Comparison of ENCODE assay signal across 8 mouse cellular contexts in genomic region chr1:127869276-127869675, GRCm38 (mm10). TPM values are rescaled to one million over a fixed set of nuclear protein-coding genes. Genes with fewer than 3 reads are reported as not detected.
A peak's percentile ranks its signal among the peaks of the same experiment; 100 is the strongest.
DNase-seq lines count a peak whose midpoint lies in the region; ATAC-seq and TF ChIP-seq lines count a peak whose summit lies in the region.

No protein-coding gene starts in this region.

- H3K4me3 ChIP-seq in heart, embryonic 13.5 days = peak overlapping the region; percentile 69
- peak overlapping the region; percentile 93 for H3K4me3 ChIP-seq in G1E (ENCODE audit: low read depth, low read length)
- H3K4me3 ChIP-seq in forebrain, embryonic 16.5 days (replicated peaks; ENCODE audit: low read length) = peak overlapping the region; percentile 82

- H3K27me3 ChIP-seq in heart, embryonic 13.5 days (replicated peaks) = no peaks in the 10 kb centered on the region
- no peaks in the 10 kb centered on the region for H3K27me3 ChIP-seq in G1E (ENCODE audit: insufficient read depth, low read length)
- no peaks in the 10 kb centered on the region for H3K27me3 ChIP-seq in forebrain, embryonic 16.5 days (replicated peaks; ENCODE audit: control insufficient read depth, insufficient read depth, low read length)

- no peak for ATAC-seq in heart, embryonic 13.5 days (ENCODE audit: extremely low read depth, insufficient number of reproducible peaks, low FRiP score, low TSS enrichment)
- no peak for ATAC-seq in G1E (ENCODE audit: extremely low read depth, insufficient number of reproducible peaks, low FRiP score, poor library complexity, severe bottlenecking)
- no peak for ATAC-seq in forebrain, embryonic 16.5 days

- DNase-seq in heart, adult 9 months (ENCODE audit: low spot score in 2 of 2) = no peak
- DNase-seq in G1E (ENCODE audit: low spot score) = no peak
- DNase-seq in lung, postnatal 10 days = peak; percentile 16
- no peak for DNase-seq in thymus, postnatal 10 days (ENCODE audit: low spot score in 2 of 2)
- no peak for DNase-seq in layer of hippocampus, adult 11-12 months (ENCODE audit: low spot score)
- DNase-seq in urinary bladder, adult 2 months (ENCODE audit: low spot score) = no peak

- H3K36me3 ChIP-seq in heart, embryonic 13.5 days = peaks cover 32% of the 10 kb centered on the region
- H3K36me3 ChIP-seq in G1E (replicated peaks) = peaks cover 32% of the 10 kb centered on the region
- 0 out of 2 replicates have a peak, but pooled peaks cover 4% of the 10 kb centered on the region for H3K36me3 ChIP-seq in forebrain, embryonic 16.5 days (ENCODE audit: control insufficient read depth, insufficient read depth)

- H3K9me3 ChIP-seq in heart, embryonic 13.5 days = no peaks in the 10 kb centered on the region
- no peaks in the 10 kb centered on the region for H3K9me3 ChIP-seq in G1E (replicated peaks)
- no peaks in the 10 kb centered on the region for H3K9me3 ChIP-seq in forebrain, embryonic 16.5 days (ENCODE audit: control insufficient read depth, low read length)

- H3K9ac ChIP-seq in heart, embryonic 13.5 days = peak overlapping the region; percentile 85
- peak overlapping the region; percentile 83 for H3K9ac ChIP-seq in forebrain, embryonic 16.5 days (replicated peaks; ENCODE audit: low read depth, low read length)

- peaks cover 10% of the 10 kb centered on the region for H3K4me1 ChIP-seq in heart, embryonic 13.5 days
- H3K4me1 ChIP-seq in G1E (ENCODE audit: insufficient read depth, low read depth, low read length) = peaks cover 21% of the 10 kb centered on the region
- H3K4me1 ChIP-seq in forebrain, embryonic 16.5 days (replicated peaks; ENCODE audit: control insufficient read depth, insufficient read depth, low read length) = peaks cover 9% of the 10 kb centered on the region

- peak overlapping the region; percentile 68 for H3K27ac ChIP-seq in heart, embryonic 13.5 days (replicated peaks)
- no peak overlapping the region; the same call in 1 of the 2 replicates for H3K27ac ChIP-seq in forebrain, embryonic 16.5 days (ENCODE audit: low read length)

- 27% methylated on average over 8 of the region's 8 CpGs for WGBS in heart, embryonic 13.5 days
- WGBS in forebrain, embryonic 16.5 days = 29% methylated on average over 8 of the region's 8 CpGs

- peak overlapping the region; percentile 71 for H3K4me2 ChIP-seq in heart, embryonic 13.5 days
- H3K4me2 ChIP-seq in forebrain, embryonic 16.5 days (ENCODE audit: low read length) = peak overlapping the region; percentile 73

- TF ChIP-seq CTCF in G1E (IDR thresholded peaks at IDR 0.05; ENCODE audit: low read depth, low read length) = no peak

RNA-seq across cellular contexts. Expression of gene Rab3gap1, which starts 0.7 kb away (rescaled TPM):
- polyA plus RNA-seq in heart, embryonic 13.5 days (2015; fragmentation: Nextera tagmentation; extraction: Ambion mirVana) = 21.7 and 21.8 TPM in 2 replicates
- total RNA-seq in G1E (2014; fragmentation: Nextera tagmentation) = 26.4 and 36.0 TPM in 2 replicates
- 67.3 and 70.8 TPM in 2 replicates for total RNA-seq in G1E (2017)
- polyA plus RNA-seq in G1E (2012) = 29.0 and 32.2 TPM in 2 replicates
- polyA plus RNA-seq in forebrain, embryonic 16.5 days (2015; fragmentation: Nextera tagmentation; extraction: Ambion mirVana) = 18.6 and 21.2 TPM in 2 replicates
- 16.8 and 21.3 TPM in 2 replicates for polyA plus RNA-seq in urinary bladder, adult 2 months (2012; rRNA removed)

RNA-seq across cellular contexts. Expression of gene Map3k19, which starts 14.4 kb away (rescaled TPM):
- polyA plus RNA-seq in heart, embryonic 13.5 days (2015; fragmentation: Nextera tagmentation; extraction: Ambion mirVana) = 0.04 TPM in 1 of 2 replicates, not detected in the other
- total RNA-seq in G1E (2014; fragmentation: Nextera tagmentation) (not detected in 2 replicates), G1E (2017) (0.12 and 0.16 TPM in 2 replicates)
- not detected in 2 replicates for polyA plus RNA-seq in G1E (2012)
- 0.20 and 0.42 TPM in 2 replicates for polyA plus RNA-seq in forebrain, embryonic 16.5 days (2015; fragmentation: Nextera tagmentation; extraction: Ambion mirVana)
- polyA plus RNA-seq in urinary bladder, adult 2 months (2012; rRNA removed) = 0.01 and 0.08 TPM in 2 replicates
